Mouse (Mus musculus): Measurements from ENCODE around the gene Gm43064.

GRCm38 (mm10) chr3:103832426-103832825 is 23.1 kb downstream of the Gm43064 start, which contains the start of gene Bcl2l15:
- TF ChIP-seq EP300 (IDR thresholded peaks at IDR 0.05; ENCODE audit: low read depth) (no peak), CTCF (IDR thresholded peaks at IDR 0.05; ENCODE audit: low read depth) (no peak)

Data from heart, postnatal 0 days (tissue).